Mouse (Mus musculus): ENCODE measurements around the gene Atf6b. TPM values are rescaled to one million over a fixed set of nuclear protein-coding genes. Genes with fewer than 3 reads are reported as not detected.

Gene Atf6b
- polyA plus RNA-seq, 1 experiment from 2014 or later = 119 TPM

DNA sequence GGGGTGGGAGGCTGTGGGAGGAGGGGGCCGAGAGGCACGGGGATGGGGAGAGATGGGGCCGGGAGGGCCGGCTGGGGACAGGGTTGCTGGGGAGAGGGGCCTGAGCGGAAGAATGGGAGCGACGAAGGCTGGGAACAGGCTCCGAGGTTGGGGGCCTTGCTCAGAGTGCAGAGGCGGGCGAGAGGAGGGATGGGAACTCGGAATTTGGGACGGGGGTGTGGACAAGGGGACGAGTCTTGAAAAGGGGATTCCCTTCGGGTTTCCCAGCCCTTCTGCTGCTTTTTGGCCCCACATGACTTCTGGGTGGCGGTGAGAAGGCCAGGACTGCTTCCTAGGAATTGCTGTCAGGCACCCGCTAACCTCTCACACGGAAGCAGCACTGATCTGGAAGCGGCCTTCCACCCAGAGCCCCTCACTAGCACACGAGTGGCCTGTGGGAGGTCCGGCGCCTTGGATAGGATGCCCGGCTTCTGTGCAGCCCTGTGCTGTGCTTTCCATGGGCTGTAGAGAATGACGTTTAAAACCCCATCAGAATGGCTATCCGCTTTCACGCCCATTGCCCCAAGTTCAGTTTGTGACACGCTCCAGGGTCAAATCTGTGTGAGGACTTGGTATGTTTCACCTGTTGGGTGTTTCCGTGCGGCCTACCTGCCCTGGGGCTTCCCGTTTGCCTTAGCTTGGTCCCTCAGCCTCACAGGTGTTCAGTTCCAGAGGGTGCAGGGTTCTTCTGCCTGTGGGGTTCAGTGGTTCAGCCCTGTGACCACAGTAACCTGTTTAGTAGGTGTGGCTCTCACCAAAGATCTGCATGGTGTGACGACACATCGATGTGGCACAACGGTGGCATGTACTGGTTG, 40.5 kb upstream of the Atf6b start:
- Histone ChIP-seq H3K9ac (ENCODE audit: low read depth, low read length) (peak overlapping the region; percentile 98), H3K4me2 (ENCODE audit: low read length) (peak overlapping the region; percentile 94), H3K27ac (ENCODE audit: low read length) (peak overlapping the region; percentile 79), H3K27me3 (ENCODE audit: control insufficient read depth, insufficient read depth, low read depth, low read length) (no peaks in the 10 kb centered on the region), H3K9me3 (replicated peaks; ENCODE audit: control insufficient read depth, low read length, poor library complexity, severe bottlenecking) (no peaks in the 10 kb centered on the region), H3K36me3 (ENCODE audit: control insufficient read depth, insufficient read depth, low read length) (peaks cover 5% of the 10 kb centered on the region), H3K4me3 (ENCODE audit: low read depth, low read length) (peak overlapping the region; percentile 88), H3K4me1 (ENCODE audit: control insufficient read depth, insufficient read depth, low read length) (peaks cover 41% of the 10 kb centered on the region)
- ATAC-seq = no peak
- 19% methylated on average over 30 of the region's 32 CpGs for WGBS

DNA sequence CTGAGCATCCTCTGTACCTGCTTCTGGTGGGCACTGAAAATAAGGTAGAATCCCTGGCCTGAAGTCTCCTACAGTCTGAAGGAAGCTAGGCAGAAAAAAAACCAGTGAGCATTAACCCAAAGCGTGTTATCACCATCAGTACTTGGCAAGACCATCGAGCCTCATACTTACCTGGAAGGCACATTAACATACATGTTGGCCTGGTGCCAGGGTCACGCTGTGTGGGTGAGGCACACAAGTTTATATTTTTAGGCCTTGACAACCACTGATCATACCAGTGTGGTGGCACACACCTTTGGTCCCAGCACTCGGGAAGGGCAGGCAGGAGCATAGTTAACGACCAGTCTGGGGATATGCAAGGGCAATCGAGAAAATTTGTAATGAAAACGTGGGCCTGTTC, 38.9 kb upstream of the Atf6b start:
- Histone ChIP-seq H3K4me2 (ENCODE audit: low read length) (no peak overlapping the region), H3K9ac (ENCODE audit: low read depth, low read length) (no peak overlapping the region), H3K27ac (ENCODE audit: low read length) (no peak overlapping the region), H3K9me3 (replicated peaks; ENCODE audit: control insufficient read depth, low read length, poor library complexity, severe bottlenecking) (no peaks in the 10 kb centered on the region), H3K27me3 (ENCODE audit: control insufficient read depth, insufficient read depth, low read depth, low read length) (no peaks in the 10 kb centered on the region), H3K4me1 (ENCODE audit: control insufficient read depth, insufficient read depth, low read length) (peaks cover 34% of the 10 kb centered on the region), H3K36me3 (ENCODE audit: control insufficient read depth, insufficient read depth, low read length) (peaks cover 18% of the 10 kb centered on the region), H3K4me3 (ENCODE audit: low read depth, low read length) (no peak overlapping the region)
- WGBS = 90% methylated on average over 7 of the region's 7 CpGs
- ATAC-seq = no peak

DNA sequence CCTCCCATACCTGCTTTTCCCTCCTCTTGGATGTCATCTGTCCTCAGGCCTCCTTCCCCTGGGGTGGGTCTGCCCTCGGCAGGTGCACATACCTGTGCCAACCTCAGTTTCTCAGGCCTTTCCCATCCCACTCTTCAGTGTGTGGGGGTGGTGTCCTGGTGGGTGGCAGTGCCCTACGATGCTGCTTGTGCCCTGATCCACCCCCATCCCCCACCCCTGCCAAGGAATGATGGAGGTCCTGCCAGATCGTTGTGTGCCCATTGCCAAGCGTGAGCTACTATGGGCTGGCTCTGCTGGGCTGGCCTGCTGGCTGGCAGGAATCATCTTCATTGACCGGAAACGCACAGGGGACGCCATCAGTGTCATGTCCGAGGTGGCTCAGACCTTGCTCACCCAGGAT, 35.9 kb upstream of the Atf6b start:
- peaks cover 26% of the 10 kb centered on the region for H3K4me1 ChIP-seq (ENCODE audit: control insufficient read depth, insufficient read depth, low read length)
- 95% methylated on average over 8 of the region's 8 CpGs for WGBS
- H3K9ac ChIP-seq (ENCODE audit: low read depth, low read length) = no peak overlapping the region
- H3K9me3 ChIP-seq (replicated peaks; ENCODE audit: control insufficient read depth, low read length, poor library complexity, severe bottlenecking) = no peaks in the 10 kb centered on the region
- H3K27me3 ChIP-seq (ENCODE audit: control insufficient read depth, insufficient read depth, low read depth, low read length) = no peaks in the 10 kb centered on the region
- H3K4me3 ChIP-seq (ENCODE audit: low read depth, low read length) = no peak overlapping the region
- ATAC-seq = no peak
- H3K4me2 ChIP-seq (ENCODE audit: low read length) = no peak overlapping the region
- no peak overlapping the region for H3K27ac ChIP-seq (ENCODE audit: low read length)
- H3K36me3 ChIP-seq (ENCODE audit: control insufficient read depth, insufficient read depth, low read length) = peaks cover 21% of the 10 kb centered on the region

DNA sequence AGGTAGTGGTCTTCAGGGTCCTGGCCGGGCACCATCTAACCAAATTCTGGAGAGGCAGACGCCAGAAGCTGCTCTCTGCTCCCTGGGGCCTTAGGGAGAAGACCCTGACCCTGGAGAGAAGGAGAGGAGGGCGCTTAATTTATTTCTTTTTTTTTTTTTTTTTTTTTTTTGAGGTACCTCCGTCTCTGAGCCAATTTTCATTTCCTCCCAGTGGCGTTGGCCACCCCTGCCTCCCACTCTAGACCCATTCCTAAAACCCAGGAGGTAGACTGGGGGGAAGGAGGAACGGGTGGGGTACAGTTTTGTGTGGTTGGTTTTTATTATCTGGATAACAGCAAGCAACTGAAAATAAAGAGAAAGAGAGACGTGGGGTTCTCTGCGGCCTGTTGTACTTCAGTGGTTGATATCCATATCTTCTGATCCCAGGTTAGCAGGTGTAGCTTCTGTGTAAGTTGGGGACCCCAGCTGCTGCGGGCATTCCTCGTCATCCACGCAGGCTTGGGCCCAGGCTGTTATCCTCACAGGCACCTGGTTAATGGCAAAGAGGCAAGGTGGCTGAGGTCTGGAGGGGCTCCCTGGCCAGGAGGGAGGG, 33.8 kb upstream of the Atf6b start:
- Histone ChIP-seq H3K4me3 (ENCODE audit: low read depth, low read length) (no peak overlapping the region), H3K4me1 (ENCODE audit: control insufficient read depth, insufficient read depth, low read length) (peaks cover 10% of the 10 kb centered on the region), H3K9ac (ENCODE audit: low read depth, low read length) (no peak overlapping the region), H3K27me3 (ENCODE audit: control insufficient read depth, insufficient read depth, low read depth, low read length) (no peaks in the 10 kb centered on the region), H3K36me3 (ENCODE audit: control insufficient read depth, insufficient read depth, low read length) (peaks cover 23% of the 10 kb centered on the region), H3K9me3 (replicated peaks; ENCODE audit: control insufficient read depth, low read length, poor library complexity, severe bottlenecking) (no peaks in the 10 kb centered on the region), H3K27ac (ENCODE audit: low read length) (no peak overlapping the region), H3K4me2 (ENCODE audit: low read length) (no peak overlapping the region)
- WGBS = 86% methylated on average over 11 of the region's 11 CpGs
- ATAC-seq = no peak

DNA sequence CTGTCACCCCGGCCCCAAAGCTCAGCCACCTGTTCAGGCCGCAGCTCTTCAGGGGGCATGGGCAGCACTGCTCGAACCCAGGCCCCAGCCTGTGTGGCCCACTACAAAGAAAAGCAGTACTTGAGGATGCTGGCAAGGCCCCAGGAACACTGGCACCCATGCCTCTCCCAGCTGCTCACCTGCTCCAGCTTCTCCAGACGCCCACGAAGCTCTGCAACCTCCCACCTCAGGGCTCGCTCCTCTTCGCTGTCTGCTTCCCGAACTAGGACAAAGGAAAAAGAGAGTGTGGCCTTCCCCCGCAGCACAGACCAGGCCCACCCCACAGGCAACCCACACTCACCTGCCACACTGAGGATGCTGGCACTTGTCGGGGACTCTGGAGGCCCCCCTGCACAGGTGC, 33.1 kb upstream of the Atf6b start:
- Histone ChIP-seq H3K9ac (ENCODE audit: low read depth, low read length) (no peak overlapping the region), H3K36me3 (ENCODE audit: control insufficient read depth, insufficient read depth, low read length) (peaks cover 23% of the 10 kb centered on the region), H3K4me2 (ENCODE audit: low read length) (no peak overlapping the region), H3K27ac (ENCODE audit: low read length) (no peak overlapping the region), H3K4me1 (ENCODE audit: control insufficient read depth, insufficient read depth, low read length) (peaks cover 4% of the 10 kb centered on the region; the same call in 1 of the 2 replicates), H3K9me3 (replicated peaks; ENCODE audit: control insufficient read depth, low read length, poor library complexity, severe bottlenecking) (no peaks in the 10 kb centered on the region), H3K4me3 (ENCODE audit: low read depth, low read length) (no peak overlapping the region), H3K27me3 (ENCODE audit: control insufficient read depth, insufficient read depth, low read depth, low read length) (no peaks in the 10 kb centered on the region)
- ATAC-seq = no peak
- 88% methylated on average over 10 of the region's 10 CpGs for WGBS

DNA sequence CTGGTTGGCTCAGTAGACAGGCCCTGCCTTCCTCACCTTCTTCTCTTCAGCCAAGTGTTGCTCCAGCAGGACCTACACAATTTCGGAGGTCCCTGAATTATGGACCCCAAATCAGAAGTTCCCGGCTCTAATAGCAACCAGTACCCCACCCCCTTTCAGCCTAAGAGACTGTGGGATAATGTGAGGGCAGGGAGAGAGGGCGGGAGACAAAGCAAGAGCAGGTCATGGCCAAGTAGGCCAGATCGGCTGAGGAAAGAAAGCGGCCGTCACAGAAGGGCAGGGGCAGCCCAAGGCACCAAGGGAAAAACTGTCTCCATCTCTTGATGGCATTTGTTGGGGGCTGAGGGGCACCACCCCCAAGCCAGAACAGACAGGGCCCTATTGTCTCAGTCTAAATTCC, 31.1 kb upstream of the Atf6b start, which contains the start of gene Egfl8:
Egfl8 (minus strand) TSS at position 101 of the 400 bp plus-strand sequence.
- 58% methylated on average over 6 of the region's 6 CpGs for WGBS
- no peak for ATAC-seq
- H3K4me3 ChIP-seq (ENCODE audit: low read depth, low read length) = no peak within 1 kb of the TSS
- no peak within 1 kb of the TSS for H3K4me2 ChIP-seq (ENCODE audit: low read length)
- H3K36me3 ChIP-seq (ENCODE audit: control insufficient read depth, insufficient read depth, low read length) = peaks cover 26% of the 10 kb centered on the region
- no peaks in the 10 kb centered on the region for H3K9me3 ChIP-seq (replicated peaks; ENCODE audit: control insufficient read depth, low read length, poor library complexity, severe bottlenecking)
- no peaks in the 10 kb centered on the region for H3K27me3 ChIP-seq (ENCODE audit: control insufficient read depth, insufficient read depth, low read depth, low read length)
- no peak within 1 kb of the TSS for H3K9ac ChIP-seq (ENCODE audit: low read depth, low read length)
- no peaks in the 10 kb centered on the region for H3K4me1 ChIP-seq (ENCODE audit: control insufficient read depth, insufficient read depth, low read length)
- H3K27ac ChIP-seq (ENCODE audit: low read length) = no peak within 1 kb of the TSS

DNA sequence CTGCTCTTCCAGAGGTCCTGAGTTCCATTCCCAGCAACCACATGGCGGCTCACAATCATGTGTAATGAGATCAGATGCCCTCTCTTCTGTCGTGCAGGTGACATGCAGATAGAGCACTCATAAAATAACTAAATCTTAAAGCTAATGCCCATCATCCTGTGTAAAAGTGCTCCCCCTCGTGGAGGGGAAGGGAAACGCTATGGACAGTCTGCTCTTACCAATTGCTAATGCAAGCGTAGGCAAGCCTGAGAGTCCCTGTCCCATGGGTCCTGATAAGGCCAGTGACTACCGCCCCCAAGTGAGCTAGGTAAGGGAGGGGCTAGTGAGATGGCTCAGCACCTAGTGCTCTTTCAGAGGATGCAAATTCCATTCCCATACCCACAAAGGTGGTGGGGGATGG, 27.9 kb upstream of the Atf6b start:
- Histone ChIP-seq H3K4me2 (ENCODE audit: low read length) (no peak overlapping the region), H3K4me3 (ENCODE audit: low read depth, low read length) (no peak overlapping the region), H3K27me3 (ENCODE audit: control insufficient read depth, insufficient read depth, low read depth, low read length) (no peaks in the 10 kb centered on the region), H3K9me3 (replicated peaks; ENCODE audit: control insufficient read depth, low read length, poor library complexity, severe bottlenecking) (no peaks in the 10 kb centered on the region), H3K36me3 (ENCODE audit: control insufficient read depth, insufficient read depth, low read length) (peaks cover 9% of the 10 kb centered on the region), H3K9ac (ENCODE audit: low read depth, low read length) (no peak overlapping the region), H3K4me1 (ENCODE audit: control insufficient read depth, insufficient read depth, low read length) (no peaks in the 10 kb centered on the region), H3K27ac (ENCODE audit: low read length) (no peak overlapping the region)
- 16% methylated on average over 6 of the region's 6 CpGs for WGBS
- no peak for ATAC-seq

DNA sequence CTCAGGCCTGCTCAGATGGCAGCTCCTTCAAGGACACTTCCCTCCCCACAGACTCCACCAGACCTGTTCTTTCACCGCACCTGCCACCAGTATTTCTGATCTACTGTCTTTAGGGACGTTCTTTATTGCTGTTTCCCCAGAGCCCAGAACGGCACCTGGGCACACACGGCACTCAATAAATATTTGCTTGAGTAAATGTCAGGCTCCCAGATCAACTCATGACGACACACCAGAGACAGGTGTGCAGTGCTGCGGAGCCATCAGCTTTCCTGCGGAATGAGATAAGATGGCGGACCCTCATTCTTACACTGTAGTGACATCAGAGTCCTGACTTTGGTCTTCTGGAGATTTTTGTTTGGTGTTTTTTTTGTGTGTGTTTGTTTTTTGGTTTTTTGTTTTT, 25.9 kb upstream of the Atf6b start:
- Histone ChIP-seq H3K4me3 (ENCODE audit: low read depth, low read length) (no peak overlapping the region), H3K4me1 (ENCODE audit: control insufficient read depth, insufficient read depth, low read length) (peaks cover 4% of the 10 kb centered on the region), H3K36me3 (ENCODE audit: control insufficient read depth, insufficient read depth, low read length) (peaks cover 9% of the 10 kb centered on the region; the same call in 1 of the 2 replicates), H3K27me3 (ENCODE audit: control insufficient read depth, insufficient read depth, low read depth, low read length) (no peaks in the 10 kb centered on the region), H3K27ac (ENCODE audit: low read length) (no peak overlapping the region), H3K9me3 (replicated peaks; ENCODE audit: control insufficient read depth, low read length, poor library complexity, severe bottlenecking) (no peaks in the 10 kb centered on the region), H3K4me2 (ENCODE audit: low read length) (no peak overlapping the region), H3K9ac (ENCODE audit: low read depth, low read length) (no peak overlapping the region)
- no peak for ATAC-seq
- 92% methylated on average over 8 of the region's 8 CpGs for WGBS

DNA sequence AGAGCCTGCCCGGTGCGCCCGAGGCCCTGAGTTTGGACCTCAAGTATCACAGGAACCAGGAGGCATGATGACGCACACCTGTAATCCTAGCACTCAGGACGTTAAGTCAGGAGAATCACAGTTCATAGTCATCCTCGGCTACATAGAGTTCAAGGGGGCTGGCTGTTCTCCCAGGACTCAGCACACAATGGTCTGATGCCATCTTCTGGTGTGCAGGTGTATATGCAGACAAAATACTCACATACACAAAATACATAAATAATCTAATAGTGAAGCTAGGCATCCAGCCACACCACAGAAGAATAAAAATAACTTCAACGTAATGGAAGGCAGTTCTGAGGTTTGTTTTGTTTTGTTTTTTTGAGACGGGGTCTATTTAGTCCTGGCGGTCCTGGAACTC, 23.8 kb upstream of the Atf6b start:
- Histone ChIP-seq H3K4me1 (ENCODE audit: control insufficient read depth, insufficient read depth, low read length) (peaks cover 12% of the 10 kb centered on the region), H3K36me3 (ENCODE audit: control insufficient read depth, insufficient read depth, low read length) (peaks cover 8% of the 10 kb centered on the region; the same call in 1 of the 2 replicates), H3K27ac (ENCODE audit: low read length) (no peak overlapping the region), H3K27me3 (ENCODE audit: control insufficient read depth, insufficient read depth, low read depth, low read length) (no peaks in the 10 kb centered on the region), H3K9me3 (replicated peaks; ENCODE audit: control insufficient read depth, low read length, poor library complexity, severe bottlenecking) (no peaks in the 10 kb centered on the region), H3K9ac (ENCODE audit: low read depth, low read length) (no peak overlapping the region), H3K4me3 (ENCODE audit: low read depth, low read length) (no peak overlapping the region), H3K4me2 (ENCODE audit: low read length) (no peak overlapping the region)
- no peak for ATAC-seq
- WGBS = 88% methylated on average over 9 of the region's 9 CpGs
